Mouse (Mus musculus) liver, embryonic 14.5 days (tissue): Measurements from ENCODE around the gene Ush2a.

Source experiments
- CTCF ChIP-seq: IDR thresholded peaks from 2 replicates; pipeline ENCODE4 v1.5.1; 2016; ENCODE audit warnings: antibody characterized with exemption, low read depth, control low read depth
- EP300 ChIP-seq: IDR thresholded peaks from 2 replicates; pipeline ENCODE4 v1.6.1; 2016; ENCODE audit warnings: antibody characterized with exemption, low read depth

DNA sequence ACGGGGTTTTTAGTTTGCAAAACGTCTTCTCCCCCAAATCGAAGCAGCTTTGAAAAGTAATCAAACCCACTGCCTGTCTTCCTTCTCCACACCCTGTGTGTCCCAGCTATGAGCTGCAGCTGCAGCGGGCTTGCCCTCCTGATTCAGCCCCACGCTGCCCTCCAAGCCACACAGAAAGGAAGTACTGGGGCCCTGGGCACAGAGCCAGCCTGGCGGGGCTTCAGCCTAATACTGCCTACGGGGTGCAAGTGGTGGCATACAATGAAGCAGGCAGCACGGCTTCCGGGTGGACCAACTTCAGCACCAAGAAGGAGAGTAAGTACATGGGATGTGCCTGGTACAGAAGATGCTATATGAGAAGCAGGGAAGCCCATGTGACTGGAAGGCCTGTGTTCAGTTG is 686.5 kb downstream of the Ush2a start:
- TF ChIP-seq CTCF = no peak
- TF ChIP-seq EP300 = no peak
